Mouse (Mus musculus): ENCODE measurements around the gene Gm4871.

DNA sequence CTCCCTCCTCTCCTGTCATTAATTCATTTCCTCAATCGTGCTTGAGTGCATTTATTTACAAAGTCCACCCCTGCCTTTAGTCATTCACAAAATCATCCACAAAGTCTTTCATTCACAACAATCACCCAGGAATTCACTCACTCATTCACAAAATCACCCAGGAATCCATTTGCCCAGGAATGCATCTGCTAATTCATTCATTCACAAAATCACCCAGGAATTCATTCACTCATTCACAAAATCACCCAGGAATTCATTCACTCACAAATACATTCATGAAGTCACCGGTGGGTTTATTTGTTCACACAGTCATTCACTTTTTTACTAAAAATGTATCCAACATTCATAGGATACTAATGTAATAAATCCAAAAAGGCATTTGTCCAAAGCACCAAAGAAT lies 42.5 kb downstream of the Gm4871 start:
- no peak for TF ChIP-seq CTCF (IDR thresholded peaks at IDR 0.05; ENCODE audit: control insufficient read depth, insufficient read depth, low read length)
- TF ChIP-seq POLR2A (IDR thresholded peaks at IDR 0.05; ENCODE audit: borderline replicate concordance, control insufficient read depth, low read depth, low read length) = no peak

Data from bone marrow, adult 2 months (tissue).